Mouse (Mus musculus): ENCODE measurements around the gene Rab40c.

Rab40c gene

GRCm38 (mm10) chr17:25833961-25834594, 85.4 kb downstream of the Rab40c start:
- ATAC-seq (ENCODE audit: insufficient number of reproducible peaks, low FRiP score, low TSS enrichment), result no peak

- ATAC-seq (ENCODE audit: insufficient number of reproducible peaks, low FRiP score, low TSS enrichment), result 0 out of 2 replicates have a peak, but pooled peaks have one; percentile 2
These were observed 86.2 kb downstream of the Rab40c start, which contains the start of gene Stub1 for GRCm38 (mm10) chr17:25833291-25833663. Stub1 (minus strand) TSS chr17:25833404.

DNA sequence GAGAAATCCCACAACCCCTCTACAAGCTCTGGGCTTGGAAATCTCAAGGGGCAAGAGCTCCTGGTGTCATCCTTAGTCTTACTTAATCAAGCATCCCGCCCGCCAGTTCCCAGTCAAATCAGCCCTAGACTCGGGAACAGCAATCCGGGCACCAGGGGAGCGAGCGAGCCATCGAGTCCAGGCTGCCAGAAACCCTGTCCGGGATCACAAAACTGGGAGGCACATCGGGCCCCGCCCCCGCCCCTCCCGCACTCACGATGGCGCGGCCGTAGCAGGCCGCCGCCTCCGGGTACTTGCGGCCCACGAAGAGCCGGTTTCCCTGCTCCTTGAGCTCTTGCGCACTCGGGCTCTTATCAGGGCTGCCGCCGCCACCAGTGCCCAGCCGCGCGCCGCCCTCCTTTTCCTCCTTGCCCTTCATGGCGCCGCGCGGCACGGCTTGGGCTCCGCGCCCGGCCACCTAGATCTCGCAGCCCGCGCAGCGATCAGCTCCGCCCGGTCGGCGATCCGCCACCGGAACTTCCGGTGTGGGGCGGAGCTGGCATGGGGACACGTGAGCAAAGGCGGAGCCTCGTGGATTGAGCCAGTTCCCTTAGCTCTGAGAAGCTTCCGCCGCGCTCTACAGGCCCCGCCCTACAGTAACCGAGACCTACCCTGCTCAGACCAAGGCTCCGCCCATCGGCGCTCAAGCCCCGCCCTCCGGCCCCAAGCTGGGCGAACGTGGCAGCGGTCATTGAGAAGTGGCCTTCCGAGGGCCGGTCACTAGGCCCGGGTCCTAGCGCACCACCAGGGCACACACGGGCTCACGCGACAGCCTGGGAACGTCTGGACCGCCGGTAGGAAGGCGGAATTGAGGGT, 86.9 kb downstream of the Rab40c start:
- ATAC-seq (ENCODE audit: insufficient number of reproducible peaks, low FRiP score, low TSS enrichment), result peak; percentile 62

Measured in cerebellum, adult (tissue).